In genomic region chr17:87379821-87380220, GRCm38 (mm10) we compare ENCODE assay signal across 10 mouse cellular contexts. TPM values are rescaled to one million over a fixed set of nuclear protein-coding genes. Genes with fewer than 3 reads are reported as not detected.
DNase-seq lines count a peak whose midpoint lies in the region; ATAC-seq lines count a peak whose summit lies in the region.
"Had no signal": no experiment of that assay in that cellular context is flagged by ENCODE, and none has a peak within 500 bp of the region (broad histone marks: within the 10 kb centered on the region; RNA-seq: fewer than 3 reads in every experiment).

No protein-coding gene starts in this region.

- peaks cover 58% of the 10 kb centered on the region for H3K4me1 ChIP-seq in heart, embryonic 10.5 days
- H3K4me1 ChIP-seq in heart, embryonic 16.5 days (ENCODE audit: control insufficient read depth, insufficient read depth, low read length) = peaks cover 29% of the 10 kb centered on the region

- no peak for ATAC-seq in heart, embryonic 16.5 days (replicated peaks; ENCODE audit: extremely low read depth, insufficient read depth, low FRiP score)

- H3K27ac ChIP-seq in heart, embryonic 10.5 days = peak overlapping the region; percentile 88
- H3K27ac ChIP-seq in heart, embryonic 16.5 days (ENCODE audit: low read length) = 0 out of 2 replicates have a peak overlapping the region, but pooled peaks have one; percentile 7
- peak overlapping the region; percentile 74 for H3K27ac ChIP-seq in macrophage

- no peaks in the 10 kb centered on the region for H3K27me3 ChIP-seq in heart, embryonic 10.5 days (ENCODE audit: insufficient read depth, poor library complexity, severe bottlenecking)
- H3K27me3 ChIP-seq in heart, embryonic 16.5 days (ENCODE audit: control insufficient read depth, insufficient read depth, low read length) = no peaks in the 10 kb centered on the region

- no peak overlapping the region for H3K4me2 ChIP-seq in heart, embryonic 16.5 days (ENCODE audit: low read depth, low read length)

- no peak overlapping the region for H3K9ac ChIP-seq in heart, embryonic 16.5 days (ENCODE audit: low read length)

- no peaks in the 10 kb centered on the region for H3K79me2 ChIP-seq in macrophage (ENCODE audit: inconsistent target)

- H3K4me3 ChIP-seq in heart, embryonic 10.5 days = no peak overlapping the region
- H3K4me3 ChIP-seq in heart, embryonic 16.5 days (ENCODE audit: low read length) = no peak overlapping the region
- no peak overlapping the region for H3K4me3 ChIP-seq in macrophage (ENCODE audit: inconsistent target)

- no peak for DNase-seq in heart, embryonic 10.5 days (ENCODE audit: low spot score)
- DNase-seq in heart, adult 8-10 months (ENCODE audit: low spot score) = no peak
- peak; percentile 74 for DNase-seq in brain, adult 2 months (ENCODE audit: low read depth, low spot score)
- no peak for DNase-seq in spleen, postnatal 14 days (ENCODE audit: low spot score in 2 of 2)
- no peak for DNase-seq in spleen, postnatal 10 days (ENCODE audit: low spot score in 2 of 2)
- no peak for DNase-seq in layer of hippocampus, postnatal 36 days
- DNase-seq: cerebellum, adult 9-10 months had no signal

- H3K36me3 ChIP-seq in heart, embryonic 10.5 days = no peaks in the 10 kb centered on the region
- H3K36me3 ChIP-seq in heart, embryonic 16.5 days (ENCODE audit: control insufficient read depth, insufficient read depth) = no peaks in the 10 kb centered on the region
- peaks cover 4% of the 10 kb centered on the region; the same call in 1 of the 2 replicates for H3K36me3 ChIP-seq in macrophage (ENCODE audit: inconsistent target)

- H3K9me3 ChIP-seq in heart, embryonic 10.5 days = no peaks in the 10 kb centered on the region
- H3K9me3 ChIP-seq in heart, embryonic 16.5 days (replicated peaks; ENCODE audit: control insufficient read depth, low read length) = no peaks in the 10 kb centered on the region

- WGBS in heart, embryonic 10.5 days = 51% methylated on average over 10 of the region's 10 CpGs
- 52% methylated on average over 10 of the region's 10 CpGs for WGBS in heart, embryonic 16.5 days
- whole genome bisulfite sequencing in macrophage (ENCODE audit: missing documents) = 75% methylated on average over 10 of the region's 10 CpGs

RNA-seq across cellular contexts. Expression of gene Stpg4, which starts 47.7 kb away (rescaled TPM):
- polyA plus RNA-seq in heart, embryonic 10.5 days (2016; fragmentation: Nextera tagmentation; extraction: Ambion mirVana) = 0.52 TPM in 1 of 2 replicates, not detected in the other
- not detected for total RNA-seq in heart, adult 8-10 months (2022)
- not detected in 2 replicates for polyA plus RNA-seq in heart, embryonic 16.5 days (2015; fragmentation: Nextera tagmentation; extraction: Ambion mirVana)
- total RNA-seq in macrophage (2018; cell fraction: chromatin; rRNA removed) = not detected
- total RNA-seq in macrophage (2018; cell fraction: cytosol; rRNA removed) = not detected
- not detected for total RNA-seq in macrophage (2018; cell fraction: nucleus; rRNA removed)
- not detected in 3 replicates for polyA plus RNA-seq in macrophage (2018)
- not detected for total RNA-seq in layer of hippocampus, postnatal 36 days (2021)
- total RNA-seq: layer of hippocampus, adult 18-20 months had no signal

Comparison
In these comparisons a context has a peak if more than half of its experiments do, and no peak if none do; other contexts are left out.
1. H3K27ac ChIP-seq: peak in every context shown above with its lines; median percentile 88 in heart, embryonic 10.5 days; 74 in macrophage; 7 in heart, embryonic 16.5 days.